Mouse (Mus musculus): ENCODE measurements around the gene Sfrp2. TPM values are rescaled to one million over a fixed set of nuclear protein-coding genes. Genes with fewer than 3 reads are reported as not detected.

The Sfrp2 gene
- polyA plus RNA-seq, 1 experiment from 2014 or later = 41.8 TPM

DNA sequence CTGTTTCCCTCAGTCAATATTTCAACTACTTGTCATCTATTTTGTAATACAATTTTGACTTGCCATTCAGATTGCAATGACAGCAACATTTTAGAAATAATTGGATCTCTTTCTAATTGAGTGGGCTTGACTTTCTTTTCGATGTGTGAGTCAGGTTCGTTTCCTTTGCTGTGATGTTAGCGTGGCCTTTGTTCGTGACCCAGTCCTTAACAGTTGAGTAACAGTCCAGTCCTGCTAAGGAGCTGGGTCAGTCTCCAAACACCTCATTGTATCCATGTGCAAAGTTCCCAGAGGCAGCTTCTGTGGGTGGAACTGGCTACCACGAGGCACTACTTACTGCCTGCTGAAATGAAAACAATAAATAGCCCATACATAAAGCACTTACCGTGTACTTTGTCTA lies 10.5 kb upstream of the Sfrp2 start:
- H3K36me3 ChIP-seq (ENCODE audit: insufficient read depth, low read length) = no peaks in the 10 kb centered on the region
- 57% methylated on average over 6 of the region's 6 CpGs for WGBS
- no peak overlapping the region for H3K9ac ChIP-seq (replicated peaks; ENCODE audit: low read depth)
- no peak overlapping the region for H3K4me3 ChIP-seq (ENCODE audit: low read depth, low read length)
- ATAC-seq = 0 out of 2 replicates have a peak, but pooled peaks have one; percentile 17
- DNase-seq (ENCODE audit: low spot score) = peak; percentile 28
- no peaks in the 10 kb centered on the region for H3K9me3 ChIP-seq (ENCODE audit: low read length)
- no peaks in the 10 kb centered on the region for H3K4me1 ChIP-seq (ENCODE audit: insufficient read depth, low read depth, low read length)
- no peak overlapping the region for H3K4me2 ChIP-seq (replicated peaks; ENCODE audit: low read depth, low read length)
- H3K27ac ChIP-seq (ENCODE audit: low read length) = no peak overlapping the region
- TF ChIP-seq EP300 (IDR thresholded peaks at IDR 0.05) (no peak), CTCF (IDR thresholded peaks at IDR 0.05) (no peak)
- no peaks in the 10 kb centered on the region for H3K27me3 ChIP-seq (replicated peaks; ENCODE audit: insufficient read depth, low read length)

DNA sequence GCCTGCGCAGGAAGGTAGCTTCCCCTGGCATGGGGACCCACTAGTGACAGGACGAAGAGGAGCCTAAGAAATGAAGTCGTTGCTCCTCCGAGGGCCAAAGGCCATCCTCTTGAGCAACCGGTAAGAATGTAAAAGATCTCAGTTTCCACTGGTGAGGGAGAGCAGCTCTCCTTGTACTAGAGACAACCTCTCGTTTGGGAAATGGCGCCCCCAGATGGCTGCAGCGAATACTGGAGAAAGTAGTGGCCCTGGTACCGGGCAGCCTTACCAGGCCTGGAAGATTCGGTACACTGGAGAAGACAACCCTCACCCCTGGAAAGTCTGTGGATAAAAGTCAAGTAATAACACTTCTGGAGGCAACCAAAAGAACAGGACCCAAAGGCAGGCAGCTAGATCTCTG lies 3.8 kb upstream of the Sfrp2 start:
- H3K9me3 ChIP-seq (ENCODE audit: low read length) = no peaks in the 10 kb centered on the region
- peaks cover 26% of the 10 kb centered on the region for H3K27me3 ChIP-seq (replicated peaks; ENCODE audit: insufficient read depth, low read length)
- no peak overlapping the region for H3K9ac ChIP-seq (replicated peaks; ENCODE audit: low read depth)
- 72% methylated on average over 10 of the region's 10 CpGs for WGBS
- no peaks in the 10 kb centered on the region for H3K4me1 ChIP-seq (ENCODE audit: insufficient read depth, low read depth, low read length)
- H3K4me2 ChIP-seq (replicated peaks; ENCODE audit: low read depth, low read length) = no peak overlapping the region
- H3K4me3 ChIP-seq (ENCODE audit: low read depth, low read length) = no peak overlapping the region
- H3K36me3 ChIP-seq (ENCODE audit: insufficient read depth, low read length) = no peaks in the 10 kb centered on the region
- TF ChIP-seq CTCF (IDR thresholded peaks at IDR 0.05) (no peak), EP300 (IDR thresholded peaks at IDR 0.05) (no peak)
- DNase-seq (ENCODE audit: low spot score) (no peak), ATAC-seq (no peak)
- H3K27ac ChIP-seq (ENCODE audit: low read length) = no peak overlapping the region

DNA sequence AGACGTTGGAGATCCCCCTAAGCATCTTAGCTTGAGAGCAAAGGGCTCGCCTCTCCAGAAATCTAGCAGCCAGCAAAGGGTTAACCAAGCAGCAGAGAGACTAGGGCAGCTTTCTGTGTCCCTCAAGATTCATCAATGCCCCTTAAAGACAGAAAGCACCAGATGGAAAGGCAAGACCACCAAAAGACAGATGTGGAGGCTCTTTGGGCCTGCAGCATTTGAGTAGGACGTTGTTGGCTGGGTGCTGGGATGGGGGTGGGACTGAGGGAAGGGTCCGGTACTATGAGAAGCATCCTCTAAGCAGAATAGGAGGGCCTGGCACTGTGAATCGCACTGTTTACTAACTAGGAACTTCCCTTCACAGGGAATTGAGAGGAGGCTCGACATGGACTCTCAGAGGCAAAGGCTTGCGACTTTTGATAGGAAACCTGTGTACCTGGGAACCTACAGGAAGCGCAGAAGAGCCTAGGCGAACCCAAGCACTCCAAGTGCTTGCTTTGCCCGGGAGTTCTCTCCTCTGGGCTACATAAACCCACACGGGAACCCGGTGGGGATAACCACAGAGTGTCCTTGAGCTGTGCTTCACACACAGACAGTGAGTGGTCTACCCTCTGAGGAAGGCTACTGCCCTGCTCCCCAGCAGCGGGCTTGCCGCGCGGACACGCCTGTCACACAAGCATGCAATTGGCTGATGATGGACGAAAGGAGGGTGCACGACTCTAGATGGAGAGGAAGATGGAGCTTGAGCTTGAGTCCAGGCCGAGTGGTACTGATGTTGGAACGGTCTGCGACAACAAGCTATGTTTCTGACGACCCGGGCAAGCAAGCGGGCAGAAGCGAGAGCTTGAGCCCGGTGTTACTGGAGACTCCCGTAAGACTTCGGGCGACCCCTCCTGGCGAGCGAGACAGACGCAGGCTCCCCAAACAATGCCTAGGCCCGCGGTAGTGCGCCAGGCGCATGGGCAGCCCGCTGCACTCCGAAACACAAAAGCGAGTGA lies 2.3 kb upstream of the Sfrp2 start:
- 8% methylated on average over 40 of the region's 40 CpGs for WGBS
- TF ChIP-seq EP300 (IDR thresholded peaks at IDR 0.05) = no peak
- peak; percentile 83 for TF ChIP-seq CTCF (IDR thresholded peaks at IDR 0.05)
- ATAC-seq (peak; percentile 80), DNase-seq (ENCODE audit: low spot score) (peak; percentile 85)
- H3K9ac ChIP-seq (replicated peaks; ENCODE audit: low read depth) = no peak overlapping the region
- H3K27me3 ChIP-seq (replicated peaks; ENCODE audit: insufficient read depth, low read length) = peaks cover 30% of the 10 kb centered on the region
- no peaks in the 10 kb centered on the region for H3K4me1 ChIP-seq (ENCODE audit: insufficient read depth, low read depth, low read length)
- H3K4me2 ChIP-seq (replicated peaks; ENCODE audit: low read depth, low read length) = peak overlapping the region; percentile 58
- H3K9me3 ChIP-seq (ENCODE audit: low read length) = no peaks in the 10 kb centered on the region
- H3K4me3 ChIP-seq (ENCODE audit: low read depth, low read length) = peak overlapping the region; percentile 31
- H3K27ac ChIP-seq (ENCODE audit: low read length) = no peak overlapping the region
- H3K36me3 ChIP-seq (ENCODE audit: insufficient read depth, low read length) = no peaks in the 10 kb centered on the region

DNA sequence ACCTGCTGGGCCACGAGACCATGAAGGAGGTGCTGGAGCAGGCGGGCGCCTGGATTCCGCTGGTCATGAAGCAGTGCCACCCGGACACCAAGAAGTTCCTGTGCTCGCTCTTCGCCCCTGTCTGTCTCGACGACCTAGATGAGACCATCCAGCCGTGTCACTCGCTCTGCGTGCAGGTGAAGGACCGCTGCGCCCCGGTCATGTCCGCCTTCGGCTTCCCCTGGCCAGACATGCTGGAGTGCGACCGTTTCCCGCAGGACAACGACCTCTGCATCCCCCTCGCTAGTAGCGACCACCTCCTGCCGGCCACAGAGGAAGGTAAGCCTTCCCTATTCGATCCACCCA lies 577 bp downstream of the Sfrp2 start:
- Histone ChIP-seq H3K4me1 (ENCODE audit: insufficient read depth, low read depth, low read length) (no peaks in the 10 kb centered on the region), H3K9me3 (ENCODE audit: low read length) (no peaks in the 10 kb centered on the region), H3K4me2 (replicated peaks; ENCODE audit: low read depth, low read length) (peak overlapping the region; percentile 82), H3K36me3 (ENCODE audit: insufficient read depth, low read length) (no peaks in the 10 kb centered on the region), H3K4me3 (ENCODE audit: low read depth, low read length) (peak overlapping the region; percentile 48), H3K9ac (replicated peaks; ENCODE audit: low read depth) (no peak overlapping the region), H3K27ac (ENCODE audit: low read length) (no peak overlapping the region), H3K27me3 (replicated peaks; ENCODE audit: insufficient read depth, low read length) (peaks cover 32% of the 10 kb centered on the region)
- DNase-seq (ENCODE audit: low spot score) (no peak), ATAC-seq (no peak)
- no peak for TF ChIP-seq CTCF (IDR thresholded peaks at IDR 0.05)
- TF ChIP-seq EP300 (IDR thresholded peaks at IDR 0.05) = no peak
- under 1% methylated on average over 25 of the region's 25 CpGs for WGBS

DNA sequence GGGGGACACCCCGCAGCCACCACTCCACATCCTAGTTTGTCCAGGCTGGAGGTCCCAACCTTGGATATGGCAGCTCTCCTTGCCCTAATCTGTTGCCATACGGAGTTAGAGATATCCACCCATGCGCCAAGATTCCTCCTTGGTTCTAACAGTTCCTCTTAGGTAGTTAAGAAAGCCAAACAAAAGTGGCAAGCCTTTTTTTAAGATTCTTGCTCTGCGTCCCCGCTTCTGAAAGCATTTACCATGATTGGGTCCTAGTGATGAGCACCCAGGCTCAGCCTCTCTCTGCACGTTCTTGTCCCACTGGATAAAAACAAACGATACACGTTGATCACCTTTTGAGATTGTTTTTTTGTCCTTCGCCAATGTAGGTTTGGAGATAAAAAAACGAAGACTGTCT lies 1.0 kb downstream of the Sfrp2 start:
- TF ChIP-seq EP300 (IDR thresholded peaks at IDR 0.05) = no peak
- TF ChIP-seq CTCF (IDR thresholded peaks at IDR 0.05) = no peak
- Histone ChIP-seq H3K9me3 (ENCODE audit: low read length) (no peaks in the 10 kb centered on the region), H3K4me2 (replicated peaks; ENCODE audit: low read depth, low read length) (peak overlapping the region; percentile 82), H3K27me3 (replicated peaks; ENCODE audit: insufficient read depth, low read length) (peaks cover 32% of the 10 kb centered on the region), H3K4me1 (ENCODE audit: insufficient read depth, low read depth, low read length) (no peaks in the 10 kb centered on the region), H3K27ac (ENCODE audit: low read length) (no peak overlapping the region), H3K36me3 (ENCODE audit: insufficient read depth, low read length) (no peaks in the 10 kb centered on the region), H3K4me3 (ENCODE audit: low read depth, low read length) (no peak overlapping the region; the same call in 1 of the 2 replicates), H3K9ac (replicated peaks; ENCODE audit: low read depth) (no peak overlapping the region)
- WGBS = 13% methylated on average over 10 of the region's 10 CpGs
- ATAC-seq (no peak), DNase-seq (ENCODE audit: low spot score) (no peak)

DNA sequence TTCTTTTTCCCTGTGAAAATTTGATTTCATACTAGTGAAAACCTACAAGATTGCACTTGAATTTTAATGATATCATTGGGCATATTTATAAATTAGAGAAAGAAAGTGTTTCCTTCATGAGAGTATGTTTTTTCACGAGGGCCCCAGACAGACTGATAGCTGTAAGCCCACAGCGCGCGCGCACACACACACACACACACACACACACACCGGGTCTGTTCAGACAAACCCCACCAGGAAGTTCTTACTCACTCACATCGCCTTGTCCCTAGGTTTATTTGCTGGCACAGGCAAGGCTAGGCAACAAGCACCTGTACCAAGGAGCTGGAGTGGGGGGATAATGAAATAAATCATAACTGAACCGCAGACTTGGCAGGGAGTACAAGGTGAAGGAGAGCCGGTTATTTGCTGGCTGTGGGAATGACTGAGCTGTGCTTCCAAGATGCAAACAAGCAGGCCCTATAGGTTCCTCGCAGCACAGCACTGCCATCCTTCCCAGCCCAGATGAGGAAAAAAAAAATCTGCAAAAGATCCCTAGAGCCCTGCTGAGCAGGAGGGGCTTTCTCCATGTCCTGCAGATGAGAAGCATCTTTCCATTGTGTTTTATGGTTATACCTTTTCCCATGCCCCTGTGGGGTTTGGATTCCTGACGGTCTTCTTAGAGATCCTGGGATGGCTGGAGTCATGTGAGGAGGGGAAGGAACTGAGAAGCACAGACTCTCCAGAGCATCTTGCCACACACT lies 2.3 kb downstream of the Sfrp2 start:
- no peaks in the 10 kb centered on the region for H3K9me3 ChIP-seq (ENCODE audit: low read length)
- no peak overlapping the region for H3K27ac ChIP-seq (ENCODE audit: low read length)
- TF ChIP-seq CTCF (IDR thresholded peaks at IDR 0.05) = no peak
- TF ChIP-seq EP300 (IDR thresholded peaks at IDR 0.05) = no peak
- peaks cover 32% of the 10 kb centered on the region for H3K27me3 ChIP-seq (replicated peaks; ENCODE audit: insufficient read depth, low read length)
- no peak for ATAC-seq
- H3K4me2 ChIP-seq (replicated peaks; ENCODE audit: low read depth, low read length) = no peak overlapping the region
- no peak overlapping the region for H3K9ac ChIP-seq (replicated peaks; ENCODE audit: low read depth)
- no peak for DNase-seq (ENCODE audit: low spot score)
- 33% methylated on average over 11 of the region's 11 CpGs for WGBS
- no peaks in the 10 kb centered on the region for H3K36me3 ChIP-seq (ENCODE audit: insufficient read depth, low read length)
- no peak overlapping the region for H3K4me3 ChIP-seq (ENCODE audit: low read depth, low read length)
- no peaks in the 10 kb centered on the region for H3K4me1 ChIP-seq (ENCODE audit: insufficient read depth, low read depth, low read length)

All from lung, postnatal 0 days (tissue).